ENCODE assay signal across 23 mouse cellular contexts in genomic region chr8:103407631-103408030, GRCm38 (mm10).
DNase-seq lines count a peak whose midpoint lies in the region; ATAC-seq lines count a peak whose summit lies in the region.
"Had no signal": no experiment of that assay in that cellular context is flagged by ENCODE, and none has a peak within 500 bp of the region (broad histone marks: within the 10 kb centered on the region; RNA-seq: fewer than 3 reads in every experiment).

No protein-coding gene starts in this region.

- no peaks in the 10 kb centered on the region for H3K27me3 ChIP-seq in heart, embryonic 13.5 days (replicated peaks)
- no peaks in the 10 kb centered on the region for H3K27me3 ChIP-seq in midbrain, embryonic 11.5 days (ENCODE audit: control insufficient read depth, insufficient read depth, low read length)
- H3K27me3 ChIP-seq in midbrain, embryonic 16.5 days (ENCODE audit: control insufficient read depth, insufficient read depth, low read depth, low read length), result no peaks in the 10 kb centered on the region
- H3K27me3 ChIP-seq: forebrain, embryonic 13.5 days; hindbrain, embryonic 15.5 days; lung, embryonic 15.5 days; megakaryocyte, embryonic 14.5 days; stomach, embryonic 15.5 days had no signal

- H3K4me3 ChIP-seq in heart, embryonic 13.5 days, result no peak overlapping the region
- H3K4me3 ChIP-seq in midbrain, embryonic 11.5 days (ENCODE audit: low read depth, low read length), result no peak overlapping the region
- H3K4me3 ChIP-seq in midbrain, embryonic 16.5 days (ENCODE audit: low read depth, low read length), result no peak overlapping the region
- H3K4me3 ChIP-seq: forebrain, embryonic 13.5 days; hindbrain, embryonic 15.5 days; left cerebral cortex, adult 2 months; limb, embryonic 10.5 days; lung, embryonic 15.5 days; megakaryocyte, embryonic 14.5 days; stomach, embryonic 15.5 days had no signal

- 59% methylated on average over 5 of the region's 5 CpGs for WGBS in heart, embryonic 13.5 days
- 82% methylated on average over 5 of the region's 5 CpGs for WGBS in midbrain, embryonic 11.5 days
- 90% methylated on average over 5 of the region's 5 CpGs for WGBS in midbrain, embryonic 16.5 days

- peak overlapping the region; percentile 65 for H3K27ac ChIP-seq in heart, embryonic 13.5 days (replicated peaks)
- no peak overlapping the region for H3K27ac ChIP-seq in midbrain, embryonic 11.5 days (ENCODE audit: low read depth, low read length)
- no peak overlapping the region for H3K27ac ChIP-seq in midbrain, embryonic 16.5 days (ENCODE audit: low read length)
- H3K27ac ChIP-seq: forebrain, embryonic 13.5 days; hindbrain, embryonic 15.5 days; left cerebral cortex, adult 2 months had no signal

- H3K9me3 ChIP-seq in heart, embryonic 13.5 days, result no peaks in the 10 kb centered on the region
- no peaks in the 10 kb centered on the region for H3K9me3 ChIP-seq in midbrain, embryonic 11.5 days (ENCODE audit: control insufficient read depth, low read length)
- H3K9me3 ChIP-seq in midbrain, embryonic 16.5 days (replicated peaks; ENCODE audit: control insufficient read depth, low read length, poor library complexity, severe bottlenecking), result no peaks in the 10 kb centered on the region
- H3K9me3 ChIP-seq: forebrain, embryonic 13.5 days; hindbrain, embryonic 15.5 days; limb, embryonic 10.5 days; lung, embryonic 15.5 days; stomach, embryonic 15.5 days had no signal

- no peak overlapping the region for H3K4me2 ChIP-seq in heart, embryonic 13.5 days
- H3K4me2 ChIP-seq in midbrain, embryonic 11.5 days, result no peak overlapping the region
- no peak overlapping the region for H3K4me2 ChIP-seq in midbrain, embryonic 16.5 days (ENCODE audit: low read length)
- H3K4me2 ChIP-seq: forebrain, embryonic 13.5 days; hindbrain, embryonic 15.5 days; liver, embryonic 11.5 days; lung, embryonic 15.5 days; stomach, embryonic 15.5 days had no signal

- intact Hi-C loops in heart, postnatal 10 days (cut with DNase I), result no loop called here

- H3K36me3 ChIP-seq in heart, embryonic 13.5 days, result no peaks in the 10 kb centered on the region
- no peaks in the 10 kb centered on the region for H3K36me3 ChIP-seq in midbrain, embryonic 11.5 days (ENCODE audit: control insufficient read depth, insufficient read depth, low read length)
- H3K36me3 ChIP-seq in midbrain, embryonic 16.5 days (ENCODE audit: control insufficient read depth, insufficient read depth, low read length), result no peaks in the 10 kb centered on the region
- H3K36me3 ChIP-seq: G1E; hindbrain, embryonic 15.5 days; limb, embryonic 10.5 days; lung, embryonic 15.5 days; stomach, embryonic 15.5 days had no signal

- DNase-seq in adrenal gland, adult (ENCODE audit: inconsistent age in 2 of 2, low spot score in 1 of 2), result peak; percentile 17 to 31
- DNase-seq in adrenal gland, postnatal 25 days, result no peak
- no peak for DNase-seq in heart, postnatal 10 days
- DNase-seq in midbrain, embryonic 11.5 days (ENCODE audit: low spot score, missing footprints), result peak; percentile 76
- DNase-seq in kidney, postnatal 25 days, result peak; percentile 11 to 35
- DNase-seq: cerebellum, adult 9-11 months; heart, postnatal 14 days; spleen, adult 18-20 months; thymus, postnatal 14 days had no signal

- peaks cover 41% of the 10 kb centered on the region for H3K4me1 ChIP-seq in heart, embryonic 13.5 days
- no peaks in the 10 kb centered on the region for H3K4me1 ChIP-seq in midbrain, embryonic 11.5 days (ENCODE audit: control insufficient read depth, insufficient read depth, low read length)
- no peaks in the 10 kb centered on the region for H3K4me1 ChIP-seq in midbrain, embryonic 16.5 days (ENCODE audit: control insufficient read depth, insufficient read depth, low read length)
- H3K4me1 ChIP-seq: forebrain, embryonic 13.5 days; hindbrain, embryonic 15.5 days; megakaryocyte, embryonic 14.5 days; stomach, embryonic 15.5 days had no signal

- H3K9ac ChIP-seq in heart, embryonic 13.5 days, result no peak overlapping the region
- H3K9ac ChIP-seq in midbrain, embryonic 11.5 days (ENCODE audit: low read length), result no peak overlapping the region
- no peak overlapping the region for H3K9ac ChIP-seq in midbrain, embryonic 16.5 days (ENCODE audit: low read depth, low read length)
- H3K9ac ChIP-seq: forebrain, embryonic 13.5 days; hindbrain, embryonic 15.5 days; lung, embryonic 15.5 days; stomach, embryonic 15.5 days had no signal

- no peak for ATAC-seq in heart, embryonic 13.5 days (ENCODE audit: extremely low read depth, insufficient number of reproducible peaks, low FRiP score, low TSS enrichment)
- ATAC-seq in midbrain, embryonic 11.5 days (ENCODE audit: low FRiP score), result no peak
- ATAC-seq in midbrain, embryonic 16.5 days, result no peak
- no peak for ATAC-seq in frontal cortex, adult (ENCODE audit: low TSS enrichment)
- ATAC-seq: CD4-positive, CD25-positive, alpha-beta regulatory T cell, adult 4 months; forebrain, embryonic 13.5 days; intestine, embryonic 16.5 days had no signal

Comparison
In these comparisons a context has a peak if more than half of its experiments do, and no peak if none do; other contexts are left out.
1. DNase-seq: peak in adrenal gland, adult (2 of 2), midbrain, embryonic 11.5 days (single experiment) and kidney, postnatal 25 days (2 of 2); none in adrenal gland, postnatal 25 days (single experiment) and heart, postnatal 10 days (0 of 2).